Mouse (Mus musculus) frontal cortex, adult 2 months (tissue): ENCODE results near the gene Gm9945. TPM values are rescaled to one million over a fixed set of nuclear protein-coding genes. Genes with fewer than 3 reads are reported as not detected.

Source experiments
- DNase-seq, 2 experiments: peaks; one replicate each; pipeline ENCODE4 v3.0.0; 2022; ENCODE audit warnings: low spot score in 1 of 2; ENCODE audit errors: extremely low spot score in 1 of 2
- polyA plus RNA-seq: library from polyadenylated mRNA; depleted of rRNA; stranded (reverse); fragments of >200 nt; gene quantifications from 2 replicates; pipeline ENCODE4 v1.2.3, GENCODE M21; 2012

The Gm9945 gene
- polyA plus RNA-seq, 1 experiment, result 0.46 TPM

- DNase-seq, result no peak
Measured at GRCm38 (mm10) chr11:53489421-53489820, 9.5 kb downstream of the Gm9945 start.

- DNase-seq, result no peak
Measured at GRCm38 (mm10) chr11:53491954-53492401, 12.0 kb downstream of the Gm9945 start.

DNA sequence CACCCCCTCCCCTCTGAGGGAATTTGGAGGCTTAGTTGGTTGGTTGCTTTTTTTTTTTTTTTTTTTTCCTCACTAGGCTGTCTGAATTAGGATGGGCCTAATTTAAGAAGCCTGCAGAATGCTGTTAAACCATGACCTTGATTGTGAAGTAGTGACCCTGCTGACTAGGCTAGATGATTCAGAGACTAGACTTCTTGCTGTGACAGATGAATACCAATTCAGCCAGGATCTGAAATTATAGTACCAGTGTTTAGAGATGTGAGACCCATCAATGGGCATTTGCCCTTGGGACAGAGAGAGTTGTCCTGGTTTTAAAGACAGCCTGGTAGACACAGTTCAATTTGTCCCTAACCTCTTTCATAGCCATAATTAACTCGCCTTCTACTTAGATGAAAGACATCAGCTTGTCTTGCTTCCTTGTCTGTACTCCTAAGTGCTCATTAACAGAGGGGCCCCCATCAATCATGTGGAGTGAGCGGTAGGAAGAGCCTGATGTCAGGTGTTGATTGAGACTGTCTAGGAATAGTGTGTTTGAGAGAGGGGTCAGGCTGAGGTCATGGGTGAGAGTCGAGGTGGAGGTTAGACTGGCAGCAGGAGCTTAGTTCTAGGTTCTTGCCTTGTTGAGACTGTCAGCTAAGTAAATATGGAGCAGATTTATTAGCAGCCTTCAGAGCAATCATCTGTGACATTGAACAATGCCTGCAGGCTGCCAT lies 13.4 kb downstream of the Gm9945 start:
- DNase-seq, result no peak

- no peak for DNase-seq
Measured at GRCm38 (mm10) chr11:53495417-53495816, 15.5 kb downstream of the Gm9945 start.

DNA sequence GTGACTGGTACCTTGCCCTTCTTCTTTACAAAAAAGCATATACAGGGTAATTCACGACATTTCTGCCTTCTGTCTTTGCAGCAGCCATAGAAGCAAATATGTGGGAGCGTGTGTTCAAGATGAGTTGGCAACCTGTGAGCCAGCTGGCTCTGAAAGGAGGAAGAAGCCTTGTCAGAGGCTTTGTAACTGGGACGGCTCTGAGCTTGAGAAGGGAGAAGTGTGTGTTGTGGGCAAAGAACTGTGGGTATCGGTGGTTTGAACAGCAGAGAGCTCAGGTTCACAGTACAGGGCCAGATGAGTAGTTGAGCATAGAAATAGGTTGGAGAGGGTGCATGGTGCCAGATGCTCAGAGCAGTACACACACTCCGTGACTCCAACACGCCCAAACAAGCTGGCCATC lies 17.0 kb downstream of the Gm9945 start:
- DNase-seq, result peak in 1 of 2 experiments; percentile 74

- DNase-seq, result no peak
Measured at GRCm38 (mm10) chr11:53500569-53500968, 20.6 kb downstream of the Gm9945 start.

DNA sequence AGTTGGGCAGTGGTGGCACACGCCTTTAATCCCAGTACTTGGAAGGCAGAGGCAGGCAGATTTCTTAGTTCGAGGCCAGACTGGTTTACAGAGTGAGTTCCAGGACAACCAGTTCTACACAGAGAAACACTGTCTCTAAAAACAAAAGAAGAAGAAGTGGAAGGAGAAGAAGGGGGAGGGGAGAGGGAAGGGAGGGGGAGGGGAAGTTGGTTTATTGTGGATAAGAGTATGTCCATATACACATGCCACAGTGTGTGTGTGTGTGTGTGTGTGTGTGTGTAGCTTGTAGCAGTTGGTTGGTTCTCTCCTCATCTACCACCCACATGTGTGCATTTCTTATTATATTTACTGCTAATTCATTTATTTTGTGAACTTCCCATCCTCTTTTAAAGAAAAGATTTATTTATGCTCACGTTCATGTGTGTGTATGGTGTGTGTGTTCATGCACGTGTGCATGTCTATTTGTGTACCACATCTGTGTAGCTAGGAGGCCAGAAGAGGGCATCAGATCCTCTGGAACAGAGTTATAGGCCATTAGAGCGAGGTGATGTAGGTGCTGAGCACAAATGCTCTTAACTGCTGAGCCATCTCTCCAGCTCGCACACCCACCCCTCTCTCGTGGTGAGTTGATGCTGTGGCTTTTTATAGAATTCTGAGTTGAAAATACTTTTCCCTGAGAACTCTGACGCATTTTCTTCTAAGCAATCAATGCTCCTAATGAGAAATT lies 22.2 kb downstream of the Gm9945 start:
- peak in 1 of 2 experiments; percentile 72 for DNase-seq

- DNase-seq, result no peak
Measured at GRCm38 (mm10) chr11:53503738-53504137, 23.8 kb downstream of the Gm9945 start.

DNA sequence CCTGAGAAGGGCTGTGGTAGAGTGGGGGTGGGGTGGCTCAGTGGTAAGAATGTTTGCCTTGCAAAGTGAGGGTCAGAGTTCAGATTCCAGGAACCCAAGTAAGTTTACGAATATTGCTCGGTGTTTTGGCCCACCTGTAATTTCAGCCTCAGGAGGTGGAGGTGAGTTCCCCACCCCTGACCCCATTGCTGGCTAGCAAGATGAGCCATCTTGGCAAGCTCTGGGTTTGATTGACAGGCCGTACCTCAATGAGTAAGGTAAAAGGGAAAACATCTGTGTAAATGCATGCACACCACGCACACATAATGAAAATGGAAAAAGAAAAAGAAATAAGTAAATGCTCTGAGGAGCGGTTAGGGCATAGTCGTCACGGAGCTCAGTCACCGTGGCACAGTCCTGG lies 24.4 kb downstream of the Gm9945 start:
- DNase-seq, result no peak

DNA sequence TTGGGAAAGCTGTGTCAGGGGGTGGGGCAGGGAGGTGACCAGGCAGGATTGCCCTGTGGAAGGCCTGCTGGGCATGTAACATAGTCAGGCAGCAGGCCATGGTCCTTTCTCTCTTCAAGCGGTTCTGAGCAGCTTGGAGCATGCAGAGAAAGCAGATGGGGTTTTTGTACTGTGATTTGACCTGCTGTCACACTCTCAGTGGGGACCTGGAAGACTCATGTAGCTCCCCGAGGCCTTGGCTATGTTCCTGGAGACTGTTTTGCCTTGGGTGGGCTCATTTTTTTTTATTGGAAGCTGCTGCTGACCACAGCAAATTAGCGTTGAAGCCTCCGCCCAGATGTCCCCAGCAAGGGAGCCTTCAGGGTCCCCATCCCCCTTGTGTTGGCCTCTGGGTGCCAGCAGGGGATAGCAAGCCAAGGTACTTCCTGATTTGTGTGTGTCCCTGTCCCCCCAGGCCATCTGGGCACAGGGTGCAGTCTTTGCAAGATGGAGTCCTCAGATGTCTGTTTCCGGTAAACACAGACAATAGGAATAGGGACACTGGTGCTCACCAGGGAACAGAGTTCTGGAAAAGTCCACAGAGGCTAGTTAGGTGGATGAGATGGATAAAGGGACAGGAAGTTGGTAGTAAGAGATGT lies 25.2 kb downstream of the Gm9945 start:
- DNase-seq, result no peak

GRCm38 (mm10) chr11:53507098-53507805 lies 27.3 kb downstream of the Gm9945 start:
- no peak for DNase-seq

DNA sequence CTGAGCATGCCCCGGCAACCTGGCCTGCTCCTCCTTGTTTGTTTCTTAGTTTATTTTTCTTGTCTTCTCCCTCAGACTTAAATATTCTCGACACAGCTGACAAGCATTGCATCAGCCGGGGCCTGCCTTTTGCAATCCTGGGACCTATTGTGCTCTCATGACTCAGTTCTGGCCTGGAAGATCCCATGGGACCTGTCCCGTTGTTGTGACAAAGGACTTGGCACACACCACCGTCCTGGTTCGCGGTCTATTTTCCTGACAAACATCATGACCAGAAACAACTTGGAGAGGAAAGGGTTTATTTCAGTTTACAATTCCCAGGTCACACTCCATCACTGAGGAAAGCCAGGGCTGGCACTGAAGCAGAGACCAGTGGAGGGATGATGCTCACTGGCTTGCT lies 28.2 kb downstream of the Gm9945 start:
- DNase-seq, result no peak

- DNase-seq, result no peak
Measured at GRCm38 (mm10) chr11:53508591-53508990, 28.6 kb downstream of the Gm9945 start.

- no peak for DNase-seq
Measured at GRCm38 (mm10) chr11:53510351-53510750, 30.4 kb downstream of the Gm9945 start.

GRCm38 (mm10) chr11:53516775-53517627 lies 37.0 kb downstream of the Gm9945 start:
- no peak for DNase-seq

GRCm38 (mm10) chr11:53518759-53519158 lies 38.8 kb downstream of the Gm9945 start:
- DNase-seq, result no peak

DNA sequence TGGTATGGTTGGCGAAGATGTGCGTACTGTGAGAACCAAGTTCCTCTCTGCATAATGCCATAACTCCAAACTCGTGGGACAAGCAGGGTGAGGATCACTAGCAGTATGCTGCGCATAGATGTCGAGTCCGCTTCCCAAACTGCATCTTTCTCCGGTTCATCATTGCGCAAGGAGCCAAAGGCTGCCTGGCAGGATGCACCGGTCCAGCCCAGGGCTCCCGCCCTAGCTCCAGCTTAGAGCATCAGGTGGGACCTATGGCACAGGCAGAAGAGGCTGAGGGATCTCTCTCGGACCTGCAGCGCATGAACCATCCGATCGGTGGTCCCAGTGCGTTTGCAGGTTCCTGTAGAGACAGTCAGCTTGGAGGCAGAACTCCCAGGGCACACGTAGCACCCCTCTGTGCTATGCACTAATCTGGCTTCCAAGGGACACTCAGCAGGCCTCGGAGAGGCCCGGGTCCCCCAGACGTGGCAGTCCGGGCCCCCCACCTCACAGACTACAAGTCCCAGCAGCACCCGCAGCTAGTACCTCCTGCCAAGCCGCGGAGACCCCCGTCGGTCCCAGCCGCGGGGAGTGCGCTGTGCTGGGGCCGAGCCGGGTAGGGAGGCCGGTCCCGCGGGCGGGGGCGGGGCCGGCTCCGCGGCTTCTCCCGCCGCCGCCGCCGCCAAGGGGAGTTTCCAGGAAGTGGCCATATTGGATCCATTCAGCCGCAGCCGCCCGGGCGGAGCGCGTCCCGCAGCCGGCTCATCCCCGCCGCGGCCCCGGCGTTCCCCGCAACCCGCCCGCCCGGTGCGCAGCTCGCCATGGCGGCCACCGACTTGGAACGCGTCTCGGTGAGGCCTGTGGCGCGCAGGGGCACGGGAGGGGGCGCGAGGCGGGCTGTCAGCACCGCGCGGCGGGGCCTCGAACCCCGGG lies 39.5 kb downstream of the Gm9945 start, which contains the start of gene Sept8:
TSS of gene Sept8 (plus strand) at position 51 of the 915 bp plus-strand sequence.
- DNase-seq, result peak in 1 of 2 experiments; percentile 53

GRCm38 (mm10) chr11:53520122-53520978 lies 40.4 kb downstream of the Gm9945 start:
- DNase-seq, result peak; percentile 75 to 83
